Mouse (Mus musculus) spleen, adult 2 months (tissue): ENCODE data around the gene Ankmy2. TPM values are rescaled to one million over a fixed set of nuclear protein-coding genes. Genes with fewer than 3 reads are reported as not detected.

Experiments
- DNase-seq, 2 experiments: peaks; one replicate each; pipeline versions ENCODE4 v3.0.0 to v3.0.0-alpha.2; 2012 to 2021; ENCODE audit warnings: low spot score in 2 of 2, low read depth in 1 of 2
- H3K27ac ChIP-seq: fragments of 200-500 bp; 2 replicates; pipeline ENCODE4 v1.5.1; 2012; ENCODE audit warnings: low read length, inconsistent platforms; ENCODE audit not compliant: insufficient read depth
- H3K27me3 ChIP-seq: fragments of 200-500 bp; 2 replicates; pipeline ENCODE4 v1.6.1; 2012; ENCODE audit warnings: mild to moderate bottlenecking, moderate library complexity, low read length, inconsistent platforms; ENCODE audit not compliant: control insufficient read depth, insufficient read depth
- H3K36me3 ChIP-seq: fragments of 200-500 bp; 2 replicates; pipeline ENCODE4 v1.6.1; 2012; ENCODE audit warnings: mild to moderate bottlenecking, low read length, inconsistent platforms; ENCODE audit not compliant: control insufficient read depth, insufficient read depth
- H3K4me1 ChIP-seq: fragments of 200-500 bp; 2 replicates; pipeline ENCODE4 v1.6.1; 2011; ENCODE audit warnings: inconsistent platforms; ENCODE audit not compliant: control insufficient read depth, insufficient read depth, insufficient read length
- H3K4me3 ChIP-seq: fragments of 200-500 bp; 2 replicates; pipeline ENCODE4 v1.5.1; 2011; ENCODE audit warnings: mild to moderate bottlenecking, inconsistent platforms; ENCODE audit not compliant: insufficient read depth, insufficient read length; ENCODE audit errors: extremely low read depth
- CTCF ChIP-seq: fragments of 200-500 bp; IDR thresholded peaks from 2 replicates; pipeline ENCODE4 v1.5.1; 2011; ENCODE audit warnings: mild to moderate bottlenecking, inconsistent platforms; ENCODE audit not compliant: insufficient read depth, insufficient read length, insufficient replicate concordance; ENCODE audit errors: extremely low read depth
- POLR2A ChIP-seq: fragments of 200-500 bp; IDR thresholded peaks from 2 replicates; pipeline ENCODE4 v1.6.1; 2011; ENCODE audit warnings: low read depth, low read length, inconsistent platforms
- WGBS: fragments of 180-500 bp; shearing (Covaris S2); methylation state at CpG from one replicate; pipeline ENCODE4 v1.1.7; 2018; 5-methylcytosine and 5-hydroxymethylcytosine counted together
- polyA plus RNA-seq: library from polyadenylated mRNA; depleted of rRNA; stranded (reverse); fragments of >200 nt; gene quantifications from 2 replicates; pipeline ENCODE4 v1.2.3, GENCODE M21; 2012; rRNA removed

Ankmy2 gene
- polyA plus RNA-seq, 1 experiment = 3.6 TPM

DNA sequence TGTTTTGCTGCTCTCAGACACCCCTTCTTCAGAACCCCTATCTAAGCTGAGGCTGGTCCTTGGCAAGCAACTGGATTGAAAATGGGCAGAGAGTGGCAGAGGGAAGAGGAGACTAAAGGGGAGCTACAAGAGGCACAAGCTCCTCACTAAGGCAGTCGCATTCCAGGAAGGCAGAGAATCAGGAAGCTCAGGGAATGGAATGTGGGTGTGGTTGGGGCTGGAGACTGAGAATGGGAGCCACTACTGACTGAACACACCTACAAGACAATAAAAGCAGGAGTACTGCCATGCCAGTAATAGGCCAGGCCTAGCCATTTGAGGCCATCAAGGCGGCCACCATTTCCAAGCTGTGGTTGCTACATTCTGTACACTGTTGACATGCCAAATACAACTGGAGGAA is 74.5 kb downstream of the Ankmy2 start:
- 92% methylated on average over 2 of the region's 2 CpGs for WGBS
- no peak for DNase-seq
- H3K4me1 ChIP-seq = no peaks in the 10 kb centered on the region
- H3K27ac ChIP-seq = no peak overlapping the region
- H3K4me3 ChIP-seq = no peak overlapping the region
- H3K36me3 ChIP-seq = no peaks in the 10 kb centered on the region
- TF ChIP-seq POLR2A = no peak
- TF ChIP-seq CTCF = no peak
- no peaks in the 10 kb centered on the region for H3K27me3 ChIP-seq

GRCm38 (mm10) chr12:36241171-36241570 is 84.3 kb downstream of the Ankmy2 start:
- DNase-seq = no peak
- H3K36me3 ChIP-seq = no peaks in the 10 kb centered on the region
- H3K4me3 ChIP-seq = no peak overlapping the region
- no peak overlapping the region for H3K27ac ChIP-seq
- WGBS = 69% methylated on average over 3 of the region's 3 CpGs
- no peaks in the 10 kb centered on the region for H3K27me3 ChIP-seq
- no peaks in the 10 kb centered on the region for H3K4me1 ChIP-seq
- no peak for TF ChIP-seq POLR2A
- TF ChIP-seq CTCF = no peak

Other genes with a start within 250 kb of the Ankmy2 start
- gene Agr3, start 231.5 kb upstream of the Ankmy2 start, polyA plus RNA-seq = not detected in 2 replicates
- 0.12 TPM in 1 of 2 replicates, not detected in the other for gene Agr2, start 164.2 kb upstream of the Ankmy2 start, polyA plus RNA-seq
- 298 and 415 TPM in 2 replicates for gene Tspan13, start 114.6 kb upstream of the Ankmy2 start, polyA plus RNA-seq
- 8.2 and 12.1 TPM in 2 replicates for gene Bzw2, start 966 bp downstream of the Ankmy2 start, polyA plus RNA-seq
- not detected in 2 replicates for gene Lrrc72, start 96.3 kb downstream of the Ankmy2 start, polyA plus RNA-seq
- 1.1 and 1.3 TPM in 2 replicates for gene Sostdc1, start 157.0 kb downstream of the Ankmy2 start, polyA plus RNA-seq
- 0.54 and 0.60 TPM in 2 replicates for gene Ispd, start 224.3 kb downstream of the Ankmy2 start, polyA plus RNA-seq
- 0.32 and 0.69 TPM in 2 replicates for gene D630036H23Rik, start 225.1 kb downstream of the Ankmy2 start, polyA plus RNA-seq